Mouse (Mus musculus) lung, adult 2 months (tissue): ENCODE data around the gene Prdm16. TPM values are rescaled to one million over a fixed set of nuclear protein-coding genes. Genes with fewer than 3 reads are reported as not detected.

ENCODE experiments used
- DNase-seq: peaks from one replicate; pipeline ENCODE4 v3.0.0; 2022
- H3K4me1 ChIP-seq: fragments of 200-500 bp; 2 replicates; pipeline ENCODE4 v1.6.1; 2011; ENCODE audit warnings: low read length; ENCODE audit not compliant: control insufficient read depth, insufficient read depth
- H3K4me3 ChIP-seq: fragments of 200-500 bp; replicated peaks from 2 replicates; pipeline ENCODE3; 2011; ENCODE audit warnings: low read depth, mild to moderate bottlenecking, control low read depth, low read length; ENCODE audit errors: extremely low read depth
- CTCF ChIP-seq: fragments of 200-500 bp; IDR thresholded peaks from 2 replicates; pipeline ENCODE4 v1.5.1; 2011; ENCODE audit warnings: mild to moderate bottlenecking, low read length, control low read depth; ENCODE audit not compliant: insufficient read depth
- POLR2A ChIP-seq: fragments of 200-500 bp; IDR thresholded peaks from 2 replicates; pipeline ENCODE4 v1.6.1; 2011; ENCODE audit warnings: low read depth, mild to moderate bottlenecking, control low read depth, low read length, borderline replicate concordance; ENCODE audit errors: extremely low read depth
- WGBS: fragments of 180-500 bp; shearing (Covaris S2); methylation state at CpG from one replicate; pipeline ENCODE4 v1.1.7; 2018; 5-methylcytosine and 5-hydroxymethylcytosine counted together
- polyA plus RNA-seq: library from polyadenylated mRNA; depleted of rRNA; stranded (reverse); fragments of >200 nt; gene quantifications from 2 replicates; pipeline ENCODE4 v1.2.3, GENCODE M21; 2012

The Prdm16 gene
- polyA plus RNA-seq, 1 experiment: 18.3 TPM

DNA sequence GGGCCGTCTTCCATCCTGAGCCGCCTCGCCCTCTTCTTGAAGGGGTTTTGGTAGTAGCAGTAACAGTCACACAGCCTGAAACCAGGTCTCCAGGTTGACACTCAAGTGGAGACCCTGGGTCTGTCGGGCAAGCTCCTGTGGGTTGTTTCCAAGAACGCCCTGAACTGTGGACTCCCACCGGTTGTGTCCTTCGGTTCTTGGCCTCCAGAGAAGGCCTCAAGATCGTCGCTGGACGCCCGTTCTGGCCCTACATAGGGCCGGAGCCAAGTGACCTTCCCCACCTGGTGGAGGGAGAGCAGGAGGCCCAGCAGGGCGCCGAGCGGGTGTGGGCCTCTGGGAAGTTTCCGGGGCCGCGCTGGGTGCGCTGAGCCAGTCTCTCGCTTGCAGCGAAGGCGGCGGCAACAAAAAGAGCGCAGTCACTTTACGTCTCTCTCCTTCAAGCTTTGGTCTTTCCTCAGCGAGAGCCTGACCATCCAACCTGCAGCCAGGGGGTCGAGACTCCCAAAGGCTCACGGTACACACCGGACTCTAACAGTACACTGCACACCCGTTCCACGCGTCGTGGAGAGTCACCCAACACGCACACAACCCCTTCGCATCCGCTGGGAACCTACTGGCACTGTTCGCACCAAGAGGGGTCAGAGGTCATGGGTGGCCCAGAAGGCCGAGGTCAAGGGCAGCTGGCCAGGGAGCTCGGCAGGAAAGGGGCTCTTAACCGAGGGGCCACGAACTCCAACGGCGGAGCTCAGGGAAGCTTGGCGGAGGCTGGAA, 2.0 kb downstream of the Prdm16 start:
- no peak for TF ChIP-seq POLR2A
- TF ChIP-seq CTCF: no peak
- Histone ChIP-seq H3K4me1 (0 out of 2 replicates have a peak, but pooled peaks cover 2% of the 10 kb centered on the region), H3K4me3 (peak overlapping the region; percentile 63)
- WGBS: 35% methylated on average over 44 of the region's 44 CpGs
- DNase-seq: peak; percentile 56

DNA sequence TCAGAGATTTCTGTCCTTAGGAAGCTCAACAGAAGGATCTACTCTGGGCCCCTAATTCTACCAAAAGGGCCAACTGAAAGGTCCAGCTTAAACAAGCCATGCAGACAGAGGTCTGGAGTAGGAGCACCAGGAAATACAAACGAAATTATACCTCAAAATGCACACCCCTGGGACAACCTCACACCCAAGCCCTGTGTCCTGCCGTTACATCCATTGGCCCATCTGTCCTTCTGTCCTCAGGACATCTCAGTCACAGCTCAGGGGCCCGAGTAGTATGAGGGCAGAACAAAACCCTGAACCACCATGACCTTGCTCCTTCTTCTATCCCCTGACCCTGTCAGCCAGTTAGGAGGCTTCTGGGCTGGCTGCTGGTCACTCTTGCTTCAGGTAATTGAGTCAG, 2.7 kb downstream of the Prdm16 start:
- WGBS: 63% methylated on average over 3 of the region's 3 CpGs
- 0 out of 2 replicates have a peak, but pooled peaks cover 1% of the 10 kb centered on the region for H3K4me1 ChIP-seq
- H3K4me3 ChIP-seq: peak overlapping the region; percentile 25
- DNase-seq: no peak
- TF ChIP-seq CTCF: no peak
- TF ChIP-seq POLR2A: no peak

DNA sequence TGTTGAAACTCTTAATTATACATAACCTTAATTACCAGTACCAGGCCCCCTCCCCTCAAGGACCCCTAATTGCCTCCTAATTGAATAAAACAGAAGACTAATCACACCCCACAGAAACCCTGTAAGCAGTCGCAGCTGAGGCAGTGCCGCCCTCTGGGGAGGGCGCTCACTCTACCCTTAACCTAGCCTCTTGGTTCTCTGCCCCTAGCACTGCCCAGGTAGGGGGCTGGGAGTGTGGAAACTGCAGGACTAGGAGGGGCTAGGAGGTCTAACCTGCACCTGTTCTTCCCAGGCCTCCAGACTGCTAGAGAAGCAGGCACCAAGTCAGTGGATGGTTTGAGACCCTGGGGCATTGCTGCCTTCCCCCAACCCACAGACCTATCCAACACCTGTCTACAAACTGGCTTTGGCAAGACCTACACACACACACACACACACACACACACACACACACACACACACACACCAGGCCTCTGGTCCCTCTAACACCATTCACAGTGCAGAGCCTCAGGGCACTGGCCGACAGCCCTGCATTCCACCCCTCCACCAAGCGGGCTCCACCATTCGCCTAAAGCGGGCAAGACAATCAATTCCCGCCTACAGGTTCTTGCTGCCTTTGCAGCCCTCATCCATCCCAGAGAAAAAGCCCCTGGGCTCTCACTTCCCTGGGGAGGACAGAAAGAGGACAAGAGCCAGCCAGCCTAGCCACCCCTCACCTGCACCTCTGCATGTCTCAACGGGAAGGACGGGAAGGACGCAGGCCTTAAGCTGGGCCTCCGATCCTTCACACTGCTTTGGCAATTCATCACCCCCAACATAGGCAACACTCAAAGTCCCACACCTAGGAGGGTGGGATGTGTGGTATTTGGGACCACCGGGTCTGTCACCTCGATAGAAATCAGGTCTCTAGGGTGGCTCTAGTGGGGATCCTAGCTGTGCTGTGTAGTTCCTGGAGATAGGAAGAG, 3.6 kb downstream of the Prdm16 start:
- 61% methylated on average over 14 of the region's 14 CpGs for WGBS
- TF ChIP-seq POLR2A (no peak), CTCF (no peak)
- Histone ChIP-seq H3K4me3 (peak overlapping the region; percentile 27), H3K4me1 (no peaks in the 10 kb centered on the region)
- peak; percentile 53 for DNase-seq

DNA sequence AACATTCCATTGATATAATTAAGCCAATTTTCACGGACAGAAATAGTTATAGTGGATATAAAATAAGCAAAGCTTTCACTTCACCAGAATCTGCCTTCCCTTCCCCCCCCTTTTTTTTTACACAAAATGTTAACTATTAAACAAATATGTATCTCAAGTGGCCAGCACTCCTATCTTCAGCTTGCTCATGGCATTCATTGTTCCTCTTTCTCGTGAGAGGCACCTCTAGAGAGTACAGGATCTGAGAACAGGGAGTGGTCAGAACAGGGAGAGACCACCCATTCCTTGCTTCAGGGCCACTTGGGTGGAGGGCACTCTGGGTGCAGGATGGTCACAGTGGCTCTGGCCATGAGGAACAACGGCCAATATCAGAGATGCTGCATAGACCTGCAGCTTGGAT, 5.9 kb downstream of the Prdm16 start:
- H3K4me1 ChIP-seq: no peaks in the 10 kb centered on the region; the same call in 1 of the 2 replicates
- WGBS: 32% methylated on average over 3 of the region's 3 CpGs
- TF ChIP-seq CTCF: no peak
- TF ChIP-seq POLR2A: no peak
- H3K4me3 ChIP-seq: no peak overlapping the region
- DNase-seq: no peak

DNA sequence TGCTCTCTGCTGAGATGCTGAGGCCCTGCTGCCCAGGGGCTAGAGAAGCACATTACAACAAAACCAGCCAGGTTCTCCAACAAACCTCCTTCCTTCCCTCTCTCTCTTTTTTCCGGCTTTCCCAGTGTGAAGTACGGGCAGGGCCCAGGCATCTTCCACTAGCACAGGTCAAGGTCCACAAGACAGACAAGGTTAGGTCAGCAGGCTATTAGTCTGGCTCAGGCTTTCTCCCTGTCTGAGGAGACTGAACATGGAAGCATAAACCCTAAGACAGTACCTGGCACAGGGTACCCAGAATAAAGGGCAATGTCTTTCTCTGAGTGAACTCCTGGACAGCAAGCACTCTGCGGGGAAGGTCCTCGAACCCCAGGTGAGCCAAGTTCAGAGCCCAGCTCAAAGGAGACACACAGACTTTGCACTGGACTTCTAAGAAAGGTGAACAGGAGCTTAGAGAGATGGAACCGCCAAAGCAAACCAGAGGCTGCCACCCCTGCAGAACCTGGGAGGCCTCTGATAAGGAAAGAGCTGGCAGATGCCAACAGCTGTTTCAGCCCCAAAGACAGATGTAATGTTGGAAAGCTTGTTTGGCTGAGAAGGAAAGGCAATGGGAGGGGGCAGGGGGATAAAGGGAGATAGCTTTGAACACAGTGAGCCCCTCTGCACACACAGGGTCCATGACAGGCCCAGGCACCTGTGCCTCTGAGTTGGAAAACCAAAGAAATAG, 9.1 kb downstream of the Prdm16 start:
- no peak overlapping the region for H3K4me3 ChIP-seq
- no peak for TF ChIP-seq POLR2A
- no peak for TF ChIP-seq CTCF
- no peaks in the 10 kb centered on the region; the same call in 1 of the 2 replicates for H3K4me1 ChIP-seq
- WGBS: 71% methylated on average over 5 of the region's 5 CpGs
- DNase-seq: no peak

DNA sequence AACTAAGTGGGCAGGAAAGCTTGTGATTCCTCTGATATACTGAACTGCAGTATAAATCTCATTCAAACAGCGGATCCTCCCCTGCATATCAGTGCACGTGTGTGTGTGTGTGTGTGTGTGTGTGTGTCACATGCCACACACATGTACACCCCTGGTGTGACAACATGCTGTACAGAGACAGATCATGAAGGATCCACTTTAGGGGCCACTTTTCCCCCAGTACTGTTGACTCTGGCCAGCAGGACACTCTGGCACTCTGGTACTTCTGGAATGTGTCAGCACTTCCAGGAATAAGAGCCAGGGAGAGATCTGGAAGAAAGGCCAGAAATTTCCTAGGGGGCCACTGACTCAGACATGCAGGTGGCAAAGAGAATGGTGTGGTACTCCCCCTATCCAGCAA, 10.4 kb downstream of the Prdm16 start:
- no peak for TF ChIP-seq CTCF
- no peak for TF ChIP-seq POLR2A
- 73% methylated on average over 2 of the region's 2 CpGs for WGBS
- DNase-seq: no peak
- no peak overlapping the region for H3K4me3 ChIP-seq
- no peaks in the 10 kb centered on the region; the same call in 1 of the 2 replicates for H3K4me1 ChIP-seq

DNA sequence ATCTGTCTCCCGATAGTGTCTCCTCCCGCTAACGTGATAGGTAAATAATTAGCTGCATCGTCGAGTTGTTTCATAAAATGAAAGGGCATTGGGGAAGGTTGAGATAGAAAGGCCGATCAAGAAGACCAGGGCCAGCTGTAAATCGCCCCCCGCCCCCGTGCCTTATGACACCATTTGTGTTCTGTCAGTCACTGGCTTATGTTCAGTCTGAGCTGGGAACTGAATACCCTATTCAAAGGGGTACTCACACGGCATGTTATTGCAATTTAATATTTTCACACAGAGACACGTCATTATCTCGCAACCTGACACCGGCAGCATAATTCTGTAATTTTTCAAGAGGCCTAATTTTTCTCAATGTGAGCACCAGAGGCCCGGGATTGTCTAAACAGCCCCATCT, 11.0 kb downstream of the Prdm16 start:
- TF ChIP-seq POLR2A: no peak
- no peak for DNase-seq
- 54% methylated on average over 14 of the region's 14 CpGs for WGBS
- Histone ChIP-seq H3K4me1 (no peaks in the 10 kb centered on the region; the same call in 1 of the 2 replicates), H3K4me3 (no peak overlapping the region)

DNA sequence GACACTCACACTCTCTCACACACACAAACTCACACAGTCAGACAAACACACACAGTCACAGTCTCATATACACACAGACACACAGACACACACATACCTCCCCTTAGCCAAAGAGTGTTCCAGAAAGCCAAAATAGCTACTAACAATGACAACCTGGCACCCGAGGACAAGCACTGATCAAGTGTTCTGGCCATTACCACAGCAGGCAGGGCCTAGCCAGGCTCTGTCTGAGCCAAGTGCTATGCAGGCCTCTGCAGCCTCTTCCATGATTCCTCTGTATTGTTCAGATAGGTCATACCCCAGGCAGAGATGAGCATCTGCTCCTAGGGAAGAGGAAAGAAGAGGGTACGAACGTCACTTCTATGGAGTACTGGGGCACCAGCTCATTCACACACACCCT, 13.4 kb downstream of the Prdm16 start:
- no peak overlapping the region for H3K4me3 ChIP-seq
- 82% methylated on average over 3 of the region's 3 CpGs for WGBS
- TF ChIP-seq CTCF (no peak), POLR2A (no peak)
- H3K4me1 ChIP-seq: no peaks in the 10 kb centered on the region; the same call in 1 of the 2 replicates
- no peak for DNase-seq

DNA sequence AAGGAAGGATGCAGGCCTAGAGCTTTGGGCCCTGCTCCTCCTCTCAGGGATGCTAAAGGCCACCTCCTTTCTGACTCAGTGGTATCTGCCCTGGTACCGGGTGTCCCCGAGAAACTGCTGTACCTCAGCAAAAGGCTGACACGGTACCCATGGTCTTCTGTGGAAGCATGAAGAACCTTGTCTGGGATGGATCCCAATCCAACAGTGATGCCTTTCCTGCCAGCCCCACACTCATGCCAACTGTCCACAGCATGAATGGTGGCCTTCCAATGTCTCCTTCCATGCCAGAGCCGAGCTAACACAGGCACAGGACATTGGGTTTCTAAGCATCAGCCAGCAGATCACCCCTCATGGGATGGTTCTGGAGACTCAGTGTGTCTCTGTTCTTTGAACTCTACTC, 14.2 kb downstream of the Prdm16 start:
- 92% methylated on average over 4 of the region's 4 CpGs for WGBS
- Histone ChIP-seq H3K4me3 (no peak overlapping the region), H3K4me1 (peaks cover 3% of the 10 kb centered on the region)
- no peak for DNase-seq
- TF ChIP-seq CTCF: no peak
